Mouse (Mus musculus): Measurements from ENCODE around the gene Slc25a11. TPM values are rescaled to one million over a fixed set of nuclear protein-coding genes. Genes with fewer than 3 reads are reported as not detected.

Gene Slc25a11
- polyA plus RNA-seq, 1 experiment from 2014 or later, result 144 TPM

DNA sequence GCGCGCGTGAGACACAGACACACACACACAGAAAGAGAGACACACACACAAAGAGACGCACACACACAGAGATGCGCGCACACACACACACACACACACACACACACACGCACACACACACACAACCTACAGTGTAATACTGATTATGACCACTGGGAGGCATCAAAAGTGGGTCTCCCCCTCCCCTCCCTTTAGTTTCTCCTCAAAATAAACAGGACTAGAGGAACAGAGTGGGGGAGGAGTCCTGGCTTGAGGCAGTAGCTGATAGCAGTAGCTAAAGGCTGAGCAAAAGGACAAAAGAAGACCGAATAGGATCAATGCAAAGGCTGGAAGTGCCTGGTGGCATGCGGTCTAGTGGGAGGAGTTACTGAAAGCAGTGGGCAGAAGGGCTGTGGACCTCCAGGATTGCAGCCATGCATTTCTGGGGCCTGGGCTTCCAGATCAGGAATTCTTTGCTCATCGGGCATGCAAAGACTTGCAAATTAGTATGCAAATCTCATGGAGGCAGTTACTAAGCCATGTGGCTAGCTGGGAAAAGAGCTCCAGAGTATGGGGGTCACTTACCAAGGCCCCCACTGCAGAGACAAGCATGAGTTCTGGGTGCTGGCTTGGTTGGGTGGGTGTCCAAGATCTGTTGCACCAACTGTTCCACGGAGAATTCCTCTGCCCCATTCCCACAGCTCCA is 34.8 kb upstream of the Slc25a11 start:
- Histone ChIP-seq H3K36me3 (replicated peaks; ENCODE audit: control insufficient read depth, insufficient read depth, low read depth, low read length) (no peaks in the 10 kb centered on the region), H3K4me2 (ENCODE audit: low read depth, low read length) (no peak overlapping the region), H3K4me3 (ENCODE audit: low read depth, low read length) (no peak overlapping the region), H3K27ac (replicated peaks; ENCODE audit: low read depth, low read length) (no peak overlapping the region), H3K9me3 (replicated peaks; ENCODE audit: control insufficient read depth, low read length) (no peaks in the 10 kb centered on the region), H3K9ac (replicated peaks; ENCODE audit: low read length) (no peak overlapping the region), H3K4me1 (ENCODE audit: control insufficient read depth, insufficient read depth, low read length) (peaks cover 2% of the 10 kb centered on the region; the same call in 1 of the 2 replicates), H3K27me3 (ENCODE audit: control insufficient read depth, insufficient read depth, low read length) (no peaks in the 10 kb centered on the region)
- peak; percentile 84 for DNase-seq (ENCODE audit: low spot score)
- 14% methylated on average over 11 of the region's 11 CpGs for WGBS
- ATAC-seq (replicated peaks; ENCODE audit: insufficient number of reproducible peaks, low FRiP score, low TSS enrichment, low read depth), result no peak

- ATAC-seq (replicated peaks; ENCODE audit: insufficient number of reproducible peaks, low FRiP score, low TSS enrichment, low read depth) (0 out of 2 replicates have a peak, but pooled peaks have one; percentile 42), DNase-seq (ENCODE audit: low spot score) (no peak)
- WGBS, result 56% methylated on average over 12 of the region's 12 CpGs
- Histone ChIP-seq H3K4me2 (ENCODE audit: low read depth, low read length) (no peak overlapping the region), H3K9me3 (replicated peaks; ENCODE audit: control insufficient read depth, low read length) (no peaks in the 10 kb centered on the region), H3K36me3 (replicated peaks; ENCODE audit: control insufficient read depth, insufficient read depth, low read depth, low read length) (no peaks in the 10 kb centered on the region; the same call in 1 of the 2 replicates), H3K4me1 (ENCODE audit: control insufficient read depth, insufficient read depth, low read length) (no peaks in the 10 kb centered on the region), H3K4me3 (ENCODE audit: low read depth, low read length) (no peak overlapping the region), H3K9ac (replicated peaks; ENCODE audit: low read length) (no peak overlapping the region), H3K27ac (replicated peaks; ENCODE audit: low read depth, low read length) (no peak overlapping the region), H3K27me3 (ENCODE audit: control insufficient read depth, insufficient read depth, low read length) (no peaks in the 10 kb centered on the region)
These were observed 33.9 kb upstream of the Slc25a11 start for GRCm38 (mm10) chr11:70681170-70681569.

DNA sequence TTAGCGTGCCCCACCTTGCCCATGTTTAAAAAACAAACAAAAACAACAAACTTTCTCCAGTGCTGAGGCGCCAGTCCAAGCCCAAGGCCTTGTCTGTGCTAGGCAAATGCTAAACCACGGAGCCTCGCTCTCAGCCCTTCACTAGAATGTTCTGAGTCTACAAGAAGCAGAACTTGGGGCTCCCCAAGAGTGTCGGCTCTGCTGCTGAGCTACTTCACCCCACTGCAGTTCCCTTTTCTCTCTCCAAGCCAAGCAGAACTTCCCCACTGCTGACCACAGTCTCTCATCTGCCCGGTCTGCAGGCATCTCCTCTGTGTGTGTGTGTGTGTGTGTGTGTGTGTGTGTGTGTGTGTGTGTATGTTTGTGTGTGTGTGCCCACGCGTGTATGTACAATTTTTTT is 32.6 kb upstream of the Slc25a11 start:
- H3K9me3 ChIP-seq (replicated peaks; ENCODE audit: control insufficient read depth, low read length), result no peaks in the 10 kb centered on the region
- H3K36me3 ChIP-seq (replicated peaks; ENCODE audit: control insufficient read depth, insufficient read depth, low read depth, low read length), result no peaks in the 10 kb centered on the region; the same call in 1 of the 2 replicates
- H3K27ac ChIP-seq (replicated peaks; ENCODE audit: low read depth, low read length), result no peak overlapping the region
- ATAC-seq (replicated peaks; ENCODE audit: insufficient number of reproducible peaks, low FRiP score, low TSS enrichment, low read depth) (no peak), DNase-seq (ENCODE audit: low spot score) (no peak)
- H3K9ac ChIP-seq (replicated peaks; ENCODE audit: low read length), result no peak overlapping the region
- H3K4me1 ChIP-seq (ENCODE audit: control insufficient read depth, insufficient read depth, low read length), result no peaks in the 10 kb centered on the region
- no peak overlapping the region for H3K4me3 ChIP-seq (ENCODE audit: low read depth, low read length)
- 90% methylated on average over 8 of the region's 8 CpGs for WGBS
- no peaks in the 10 kb centered on the region for H3K27me3 ChIP-seq (ENCODE audit: control insufficient read depth, insufficient read depth, low read length)
- no peak overlapping the region for H3K4me2 ChIP-seq (ENCODE audit: low read depth, low read length)

- 94% methylated on average over 8 of the region's 8 CpGs for WGBS
- Histone ChIP-seq H3K36me3 (replicated peaks; ENCODE audit: control insufficient read depth, insufficient read depth, low read depth, low read length) (no peaks in the 10 kb centered on the region; the same call in 1 of the 2 replicates), H3K4me2 (ENCODE audit: low read depth, low read length) (no peak overlapping the region), H3K9me3 (replicated peaks; ENCODE audit: control insufficient read depth, low read length) (no peaks in the 10 kb centered on the region), H3K4me3 (ENCODE audit: low read depth, low read length) (no peak overlapping the region), H3K27me3 (ENCODE audit: control insufficient read depth, insufficient read depth, low read length) (no peaks in the 10 kb centered on the region), H3K27ac (replicated peaks; ENCODE audit: low read depth, low read length) (no peak overlapping the region), H3K9ac (replicated peaks; ENCODE audit: low read length) (no peak overlapping the region), H3K4me1 (ENCODE audit: control insufficient read depth, insufficient read depth, low read length) (no peaks in the 10 kb centered on the region)
- DNase-seq (ENCODE audit: low spot score) (no peak), ATAC-seq (replicated peaks; ENCODE audit: insufficient number of reproducible peaks, low FRiP score, low TSS enrichment, low read depth) (no peak)
These were observed 32.1 kb upstream of the Slc25a11 start for GRCm38 (mm10) chr11:70679361-70679760.

GRCm38 (mm10) chr11:70678576-70678975 is 31.3 kb upstream of the Slc25a11 start:
- Histone ChIP-seq H3K4me3 (ENCODE audit: low read depth, low read length) (no peak overlapping the region), H3K27me3 (ENCODE audit: control insufficient read depth, insufficient read depth, low read length) (no peaks in the 10 kb centered on the region), H3K27ac (replicated peaks; ENCODE audit: low read depth, low read length) (no peak overlapping the region), H3K9ac (replicated peaks; ENCODE audit: low read length) (no peak overlapping the region), H3K4me1 (ENCODE audit: control insufficient read depth, insufficient read depth, low read length) (no peaks in the 10 kb centered on the region), H3K36me3 (replicated peaks; ENCODE audit: control insufficient read depth, insufficient read depth, low read depth, low read length) (no peaks in the 10 kb centered on the region; the same call in 1 of the 2 replicates), H3K4me2 (ENCODE audit: low read depth, low read length) (no peak overlapping the region), H3K9me3 (replicated peaks; ENCODE audit: control insufficient read depth, low read length) (no peaks in the 10 kb centered on the region)
- ATAC-seq (replicated peaks; ENCODE audit: insufficient number of reproducible peaks, low FRiP score, low TSS enrichment, low read depth) (no peak), DNase-seq (ENCODE audit: low spot score) (no peak)
- WGBS, result 49% methylated on average over 2 of the region's 2 CpGs

GRCm38 (mm10) chr11:70678092-70678491 is 30.8 kb upstream of the Slc25a11 start:
- H3K9ac ChIP-seq (replicated peaks; ENCODE audit: low read length), result no peak overlapping the region
- H3K4me2 ChIP-seq (ENCODE audit: low read depth, low read length), result no peak overlapping the region
- ATAC-seq (replicated peaks; ENCODE audit: insufficient number of reproducible peaks, low FRiP score, low TSS enrichment, low read depth) (no peak), DNase-seq (ENCODE audit: low spot score) (no peak)
- no peaks in the 10 kb centered on the region for H3K9me3 ChIP-seq (replicated peaks; ENCODE audit: control insufficient read depth, low read length)
- no peak overlapping the region for H3K27ac ChIP-seq (replicated peaks; ENCODE audit: low read depth, low read length)
- H3K4me3 ChIP-seq (ENCODE audit: low read depth, low read length), result no peak overlapping the region
- no peaks in the 10 kb centered on the region for H3K4me1 ChIP-seq (ENCODE audit: control insufficient read depth, insufficient read depth, low read length)
- H3K36me3 ChIP-seq (replicated peaks; ENCODE audit: control insufficient read depth, insufficient read depth, low read depth, low read length), result no peaks in the 10 kb centered on the region; the same call in 1 of the 2 replicates
- no peaks in the 10 kb centered on the region for H3K27me3 ChIP-seq (ENCODE audit: control insufficient read depth, insufficient read depth, low read length)
- WGBS, result 74% methylated on average over 9 of the region's 9 CpGs

DNA sequence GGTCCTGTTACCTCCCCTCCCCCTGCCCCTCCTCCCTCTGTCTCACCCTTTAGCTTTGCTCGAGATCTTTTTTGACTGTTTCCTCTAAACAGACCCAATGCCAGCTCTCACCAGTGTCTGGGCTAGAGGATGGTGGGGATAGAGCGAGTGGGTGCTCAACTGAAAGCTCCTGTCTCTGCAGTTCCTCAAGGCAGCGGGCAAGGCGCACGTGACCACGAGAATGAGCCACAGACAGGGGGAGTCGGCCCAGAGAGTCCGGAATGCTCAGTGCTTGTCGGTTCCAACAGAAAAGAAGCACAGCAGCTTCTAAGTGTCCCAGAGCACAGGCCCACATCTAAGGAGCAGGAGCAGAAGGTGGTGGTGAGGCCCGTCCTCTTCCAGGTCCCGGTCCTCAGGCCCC is 27.2 kb upstream of the Slc25a11 start:
- no peak overlapping the region for H3K27ac ChIP-seq (replicated peaks; ENCODE audit: low read depth, low read length)
- DNase-seq (ENCODE audit: low spot score), result no peak
- no peak for ATAC-seq (replicated peaks; ENCODE audit: insufficient number of reproducible peaks, low FRiP score, low TSS enrichment, low read depth)
- H3K4me2 ChIP-seq (ENCODE audit: low read depth, low read length), result no peak overlapping the region
- no peaks in the 10 kb centered on the region for H3K9me3 ChIP-seq (replicated peaks; ENCODE audit: control insufficient read depth, low read length)
- no peak overlapping the region for H3K4me3 ChIP-seq (ENCODE audit: low read depth, low read length)
- H3K36me3 ChIP-seq (replicated peaks; ENCODE audit: control insufficient read depth, insufficient read depth, low read depth, low read length), result no peaks in the 10 kb centered on the region; the same call in 1 of the 2 replicates
- no peaks in the 10 kb centered on the region for H3K27me3 ChIP-seq (ENCODE audit: control insufficient read depth, insufficient read depth, low read length)
- no peak overlapping the region for H3K9ac ChIP-seq (replicated peaks; ENCODE audit: low read length)
- 68% methylated on average over 11 of the region's 11 CpGs for WGBS
- no peaks in the 10 kb centered on the region for H3K4me1 ChIP-seq (ENCODE audit: control insufficient read depth, insufficient read depth, low read length)

GRCm38 (mm10) chr11:70674014-70674413 is 26.7 kb upstream of the Slc25a11 start:
- no peak for DNase-seq (ENCODE audit: low spot score)
- Histone ChIP-seq H3K27me3 (ENCODE audit: control insufficient read depth, insufficient read depth, low read length) (no peaks in the 10 kb centered on the region), H3K4me1 (ENCODE audit: control insufficient read depth, insufficient read depth, low read length) (no peaks in the 10 kb centered on the region), H3K36me3 (replicated peaks; ENCODE audit: control insufficient read depth, insufficient read depth, low read depth, low read length) (no peaks in the 10 kb centered on the region; the same call in 1 of the 2 replicates), H3K27ac (replicated peaks; ENCODE audit: low read depth, low read length) (no peak overlapping the region), H3K9ac (replicated peaks; ENCODE audit: low read length) (no peak overlapping the region), H3K4me3 (ENCODE audit: low read depth, low read length) (no peak overlapping the region), H3K4me2 (ENCODE audit: low read depth, low read length) (no peak overlapping the region), H3K9me3 (replicated peaks; ENCODE audit: control insufficient read depth, low read length) (no peaks in the 10 kb centered on the region)
- ATAC-seq (replicated peaks; ENCODE audit: insufficient number of reproducible peaks, low FRiP score, low TSS enrichment, low read depth), result no peak
- WGBS, result 70% methylated on average over 6 of the region's 6 CpGs

All from embryonic facial prominence, embryonic 11.5 days (tissue).